Mouse (Mus musculus) adrenal gland, adult 8-10 months (tissue): Measurements from ENCODE around the gene Socs3. TPM values are rescaled to one million over a fixed set of nuclear protein-coding genes. Genes with fewer than 3 reads are reported as not detected.

Experiments used
- DNase-seq: peaks from one replicate; pipeline ENCODE4 v3.0.0; 2022
- total RNA-seq, 4 experiments: library from RNA; stranded (reverse); gene quantifications; 2 replicates each; pipeline ENCODE4 v1.2.4; 2022

Socs3 gene
- total RNA-seq, 4 experiments from 2014 or later = 4.4 to 14.6 (median 5.4) TPM

DNA sequence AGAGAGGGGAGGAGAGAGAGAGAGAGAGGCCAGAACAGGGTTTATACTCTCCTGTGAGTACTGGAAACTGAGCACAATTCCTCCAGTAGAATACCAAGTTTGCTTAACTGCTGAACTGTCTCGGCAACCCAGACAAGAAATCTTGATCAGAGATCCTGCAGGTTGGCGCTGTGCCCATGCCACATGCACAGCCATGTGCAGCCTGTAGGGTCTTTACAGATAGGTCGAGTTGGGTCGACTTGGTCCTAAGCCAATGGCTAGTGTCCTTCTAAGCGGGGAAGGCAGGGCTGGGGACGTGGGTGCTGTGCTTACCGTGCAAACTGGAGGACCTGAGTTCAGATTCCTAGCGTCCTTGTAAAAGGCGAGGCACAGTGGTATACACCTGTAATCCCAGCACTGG, 15.0 kb downstream of the Socs3 start:
- no peak for DNase-seq

GRCm38 (mm10) chr11:117954094-117954493, 15.8 kb downstream of the Socs3 start:
- DNase-seq = no peak

- DNase-seq = no peak
These were observed 17.5 kb downstream of the Socs3 start for GRCm38 (mm10) chr11:117952174-117952933.

GRCm38 (mm10) chr11:117951391-117951790, 18.5 kb downstream of the Socs3 start:
- DNase-seq = no peak

DNA sequence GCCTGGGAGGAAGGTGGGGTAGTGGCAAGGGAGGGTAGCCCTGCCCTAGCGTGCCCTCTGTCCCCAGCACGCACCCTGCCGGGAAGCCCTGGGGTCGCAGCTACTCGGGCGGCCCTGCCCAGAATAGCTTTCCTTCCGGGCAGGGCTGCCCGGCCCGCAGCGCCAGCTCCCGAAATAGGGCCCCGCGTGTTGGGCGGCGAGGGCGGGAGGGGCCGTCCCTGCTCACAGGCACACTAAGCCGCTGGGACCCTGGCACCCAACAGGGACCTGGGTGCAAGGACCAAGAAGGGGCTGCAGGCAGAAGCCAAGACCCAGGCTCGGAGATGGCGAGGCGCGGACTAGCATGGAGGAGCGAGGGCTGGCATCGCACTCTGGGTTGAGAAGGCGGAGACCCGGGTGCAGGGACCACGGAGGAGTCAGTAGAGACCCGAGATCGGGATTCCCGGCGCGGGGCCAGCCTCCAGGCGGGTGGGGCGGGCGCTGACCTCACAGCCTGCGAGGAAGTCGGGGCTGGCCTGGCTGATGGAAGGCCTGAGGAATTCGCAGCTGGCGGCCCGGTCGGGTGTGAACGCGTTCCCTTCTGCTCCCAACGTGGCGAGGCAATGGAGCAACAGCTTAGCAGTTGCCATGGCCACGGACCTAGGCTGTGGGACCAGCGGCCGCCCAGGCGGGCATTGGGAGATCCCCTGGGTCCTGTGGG, 20.3 kb downstream of the Socs3 start:
- no peak for DNase-seq

GRCm38 (mm10) chr11:117946996-117947419, 22.8 kb downstream of the Socs3 start:
- no peak for DNase-seq

- no peak for DNase-seq
These were observed 23.5 kb downstream of the Socs3 start for GRCm38 (mm10) chr11:117946195-117946979.

DNA sequence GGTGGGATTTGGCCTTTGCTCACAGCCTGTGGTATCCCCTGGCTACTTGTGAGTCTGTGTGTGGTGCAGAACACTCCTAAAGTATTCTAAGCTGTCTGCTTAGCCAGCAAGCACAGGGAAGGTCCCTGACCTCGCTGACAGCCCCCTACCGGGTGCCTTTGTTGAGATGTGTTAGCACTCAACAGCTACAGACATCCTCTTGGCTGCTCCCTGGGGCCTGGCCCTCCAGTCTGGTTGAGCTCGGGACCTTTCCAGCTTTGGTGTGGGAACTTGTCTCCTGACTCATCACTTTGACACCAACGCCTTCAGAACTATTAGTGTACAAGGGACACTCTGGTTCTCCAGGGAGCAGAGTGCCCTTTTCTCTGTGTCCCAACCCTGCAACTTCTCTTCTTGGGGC, 28.0 kb downstream of the Socs3 start:
- no peak for DNase-seq

DNA sequence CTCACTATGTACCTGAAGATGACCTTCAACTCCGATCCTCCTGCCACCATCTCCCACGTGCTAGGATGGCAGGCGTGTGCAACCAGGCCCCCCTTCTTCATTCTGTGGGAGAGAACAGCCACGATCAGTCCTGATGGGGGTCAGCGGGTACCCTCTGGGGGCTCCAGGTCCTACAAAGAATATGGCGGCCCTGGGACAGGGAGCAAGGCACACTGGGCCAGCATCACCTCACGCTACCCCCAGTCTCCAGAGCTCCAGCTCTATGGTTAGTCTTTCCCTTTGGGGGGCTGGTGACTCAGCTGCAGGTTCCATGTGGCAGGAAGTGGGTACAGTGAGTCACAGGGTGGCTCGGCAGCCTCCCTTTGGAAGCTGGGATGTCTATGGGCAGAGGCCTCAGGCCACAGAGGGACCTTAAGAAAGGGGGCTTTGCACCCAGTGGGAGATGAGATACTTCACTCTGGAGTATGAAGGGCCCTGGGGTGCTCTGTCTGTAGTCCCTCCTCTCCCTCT, 28.5 kb downstream of the Socs3 start:
- no peak for DNase-seq

DNA sequence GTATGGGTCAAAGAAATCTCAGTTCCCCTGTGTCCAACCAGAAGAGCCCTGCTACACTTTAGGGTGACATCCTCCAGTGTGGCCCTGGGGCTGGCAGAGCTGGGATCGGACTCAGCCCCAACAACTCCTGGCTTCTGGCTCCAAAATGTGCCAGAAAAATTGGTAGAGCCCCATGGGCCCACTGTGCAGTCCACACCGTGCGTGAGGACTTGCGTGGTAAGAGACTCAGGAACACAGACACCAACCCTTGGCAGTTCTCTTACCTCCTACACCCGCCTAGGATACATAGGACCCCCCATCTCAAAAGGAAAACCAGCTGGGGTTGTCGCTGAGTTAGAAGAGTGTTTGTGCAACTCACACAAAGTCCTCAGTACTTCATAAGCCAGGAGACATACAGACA, 29.0 kb downstream of the Socs3 start:
- DNase-seq = no peak

DNA sequence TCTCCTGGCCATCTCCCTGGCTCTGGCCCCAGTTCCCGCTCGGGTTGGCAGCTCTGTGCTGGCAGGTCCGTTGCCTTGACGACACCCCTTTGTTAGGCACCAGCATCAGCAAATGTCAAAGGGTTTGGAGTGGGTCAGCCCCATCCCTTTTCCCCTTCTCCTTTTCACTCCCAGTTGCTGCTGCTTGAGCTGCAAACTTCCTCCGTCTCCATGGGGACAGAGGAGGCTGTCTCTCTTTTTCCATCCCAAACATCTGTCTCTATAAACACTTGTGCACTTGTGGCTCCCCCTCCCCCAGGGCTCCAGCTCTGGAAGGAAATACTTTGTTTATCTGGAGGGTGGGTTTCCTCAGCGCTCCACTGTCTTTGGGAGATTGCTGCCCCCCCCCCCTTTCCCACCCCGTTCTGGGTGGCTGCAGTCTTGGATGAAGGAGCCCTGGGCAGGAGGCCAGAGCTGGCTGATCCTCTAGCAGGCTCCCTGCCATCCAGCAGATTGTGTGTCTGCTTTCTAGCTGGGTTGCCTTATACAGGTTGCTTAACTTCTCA, 30.0 kb downstream of the Socs3 start:
- DNase-seq = no peak

- no peak for DNase-seq
These were observed 30.7 kb downstream of the Socs3 start for GRCm38 (mm10) chr11:117939004-117939730.

- DNase-seq = no peak
These were observed 33.6 kb downstream of the Socs3 start for GRCm38 (mm10) chr11:117936202-117936601.

- no peak for DNase-seq
These were observed 34.2 kb downstream of the Socs3 start for GRCm38 (mm10) chr11:117935616-117936015.

- no peak for DNase-seq
These were observed 35.1 kb downstream of the Socs3 start for GRCm38 (mm10) chr11:117934576-117935368.

DNA sequence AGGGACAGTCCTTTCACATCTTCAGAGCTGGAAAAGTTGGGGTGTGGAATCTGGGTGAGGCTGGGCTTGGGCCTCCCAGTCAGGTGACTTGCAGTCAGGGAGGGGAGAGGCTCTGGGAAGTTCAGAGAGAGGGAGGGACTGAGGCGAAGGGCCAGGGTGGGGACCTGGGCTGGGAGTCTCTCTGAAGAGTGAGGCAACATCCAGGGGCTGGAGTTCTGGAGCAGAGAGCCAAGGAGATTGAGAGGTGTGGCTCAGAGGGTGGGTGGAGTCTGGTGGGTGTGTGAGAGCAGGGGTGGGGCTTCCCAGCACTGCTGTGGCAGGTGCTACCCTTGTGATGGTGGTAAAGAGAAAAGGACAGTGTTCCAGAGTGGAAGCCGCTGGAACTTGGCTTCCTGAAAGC, 35.7 kb downstream of the Socs3 start:
- no peak for DNase-seq

GRCm38 (mm10) chr11:117932195-117932594, 37.7 kb downstream of the Socs3 start:
- no peak for DNase-seq

DNA sequence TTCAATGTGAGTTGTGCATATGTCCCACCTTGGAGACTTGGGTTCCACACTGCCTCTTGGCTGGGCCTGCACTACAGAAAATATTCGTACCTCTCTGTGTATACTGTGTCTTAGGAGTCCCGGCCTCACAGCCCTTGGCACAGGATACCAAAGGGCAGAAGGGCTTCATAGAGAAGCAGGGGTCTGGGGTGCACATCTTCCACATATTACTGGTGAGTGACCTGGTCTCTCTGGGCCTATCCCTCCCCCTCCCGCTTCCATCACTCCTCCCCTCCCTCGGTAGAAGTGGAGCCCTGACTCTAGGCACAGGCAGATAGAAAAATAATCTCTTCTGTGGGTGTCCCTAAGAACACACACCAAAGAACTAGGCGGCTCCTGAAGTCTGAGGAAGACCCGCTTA, 38.3 kb downstream of the Socs3 start:
- no peak for DNase-seq

- DNase-seq = no peak
These were observed 39.0 kb downstream of the Socs3 start for GRCm38 (mm10) chr11:117930781-117931338.

GRCm38 (mm10) chr11:117925541-117925940, 44.3 kb downstream of the Socs3 start:
- no peak for DNase-seq

- no peak for DNase-seq
These were observed 45.4 kb downstream of the Socs3 start for GRCm38 (mm10) chr11:117924466-117924865.
